Mouse (Mus musculus) forebrain, embryonic 12.5 days (tissue): ENCODE results near the gene Zp1. TPM values are rescaled to one million over a fixed set of nuclear protein-coding genes. Genes with fewer than 3 reads are reported as not detected.

Experiments used
- ATAC-seq: fragments of 200-750 bp; cut with Nextera tagmentation; 2 replicates; pipeline ENCODE4 v1.8.0; 2017; ENCODE audit warnings: moderate TSS enrichment; ENCODE audit not compliant: low FRiP score
- H3K27ac ChIP-seq: fragments of 300-500 bp; sonication (generic); 2 replicates; pipeline ENCODE4 v1.5.1; 2016; ENCODE audit warnings: mild to moderate bottlenecking
- H3K27me3 ChIP-seq: fragments of 300-500 bp; sonication (generic); 2 replicates; pipeline ENCODE4 v1.6.1; 2016; ENCODE audit warnings: mild to moderate bottlenecking
- H3K36me3 ChIP-seq: fragments of 300-500 bp; sonication (generic); replicated peaks from 2 replicates; pipeline ENCODE4 v1.6.1; 2016; ENCODE audit warnings: mild to moderate bottlenecking
- H3K4me1 ChIP-seq: fragments of 300-500 bp; sonication (generic); 2 replicates; pipeline ENCODE4 v1.6.1; 2016
- H3K4me2 ChIP-seq: fragments of 300-500 bp; sonication (generic); 2 replicates; pipeline ENCODE4 v1.6.1; 2016; ENCODE audit warnings: mild to moderate bottlenecking, moderate library complexity
- H3K4me3 ChIP-seq: fragments of 300-500 bp; sonication (generic); replicated peaks from 2 replicates; pipeline ENCODE4 v1.5.1; 2016; ENCODE audit warnings: mild to moderate bottlenecking
- H3K9ac ChIP-seq: fragments of 300-500 bp; sonication (generic); 2 replicates; pipeline ENCODE4 v1.6.1; 2016; ENCODE audit warnings: mild to moderate bottlenecking
- H3K9me3 ChIP-seq: fragments of 300-500 bp; sonication (generic); 2 replicates; pipeline ENCODE4 v1.6.1; 2016
- WGBS: fragments of 180-500 bp; shearing (Covaris S2); methylation state at CpG from one replicate; pipeline ENCODE4 v1.1.7; 2016; 5-methylcytosine and 5-hydroxymethylcytosine counted together
- polyA plus RNA-seq: library from polyadenylated mRNA; unstranded; fragments of >200 nt; fragmentation: Nextera tagmentation; extraction: Ambion mirVana; gene quantifications from 2 replicates; pipeline ENCODE4 v1.2.1, GENCODE M21; 2016

Gene Zp1
- polyA plus RNA-seq: not detected in 2 replicates

DNA sequence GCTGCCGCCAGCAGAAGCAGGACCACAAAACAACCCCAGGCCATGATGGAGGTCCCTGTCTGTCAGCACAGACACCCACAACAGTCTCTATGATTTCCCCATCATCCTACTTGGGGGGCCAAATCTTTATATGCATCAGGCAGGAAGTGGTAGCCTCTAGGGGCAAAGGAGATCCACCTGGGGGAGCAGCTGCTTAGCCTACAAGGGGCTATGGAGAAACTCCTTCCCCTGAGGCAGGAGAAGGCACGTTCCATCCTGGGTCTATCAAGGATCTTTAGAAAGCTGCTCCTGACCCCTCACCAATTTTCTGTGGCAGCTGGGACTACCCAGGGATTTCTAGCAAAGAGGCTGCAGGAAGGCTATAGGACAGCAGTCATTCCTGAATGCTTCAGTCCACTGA lies at the start of gene Zp1:
Gene Zp1 (minus strand): TSS at position 101 of the 400 bp plus-strand sequence.
- no peaks in the 10 kb centered on the region for H3K27me3 ChIP-seq
- H3K4me3 ChIP-seq: no peak within 1 kb of the TSS
- no peak within 1 kb of the TSS for H3K27ac ChIP-seq
- H3K36me3 ChIP-seq: no peaks in the 10 kb centered on the region
- no peaks in the 10 kb centered on the region for H3K9me3 ChIP-seq
- H3K9ac ChIP-seq: no peak within 1 kb of the TSS
- H3K4me1 ChIP-seq: no peaks in the 10 kb centered on the region
- no peak within 1 kb of the TSS for H3K4me2 ChIP-seq
- 70% methylated on average over 2 of the region's 2 CpGs for WGBS
- ATAC-seq: no peak

DNA sequence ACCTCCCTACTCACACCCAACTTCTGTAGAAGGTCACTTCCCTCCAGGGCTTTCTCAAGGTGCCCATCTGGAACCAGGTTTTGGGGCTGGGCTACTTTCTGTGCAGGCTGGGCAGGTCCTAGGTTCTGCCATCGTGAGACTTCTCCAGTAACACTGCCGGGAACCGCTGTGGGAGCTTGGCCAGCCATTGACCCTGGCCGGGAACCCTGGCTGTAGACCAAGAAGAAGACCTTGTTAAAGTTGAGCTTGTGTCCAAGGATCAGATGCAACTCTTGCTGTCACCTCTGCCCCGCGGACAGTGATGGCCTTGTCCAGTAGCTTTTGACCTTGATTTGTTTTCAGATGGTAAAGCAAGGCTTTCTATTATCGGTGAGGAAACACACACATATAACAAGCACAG lies 48.1 kb upstream of the Zp1 start:
- H3K4me1 ChIP-seq: no peaks in the 10 kb centered on the region
- no peak overlapping the region for H3K9ac ChIP-seq
- no peaks in the 10 kb centered on the region for H3K27me3 ChIP-seq
- no peak overlapping the region for H3K27ac ChIP-seq
- no peaks in the 10 kb centered on the region for H3K36me3 ChIP-seq
- ATAC-seq: no peak
- 0 out of 2 replicates have a peak, but pooled peaks cover 5% of the 10 kb centered on the region for H3K9me3 ChIP-seq
- 90% methylated on average over 7 of the region's 7 CpGs for WGBS
- no peak overlapping the region for H3K4me3 ChIP-seq
- no peak overlapping the region for H3K4me2 ChIP-seq

DNA sequence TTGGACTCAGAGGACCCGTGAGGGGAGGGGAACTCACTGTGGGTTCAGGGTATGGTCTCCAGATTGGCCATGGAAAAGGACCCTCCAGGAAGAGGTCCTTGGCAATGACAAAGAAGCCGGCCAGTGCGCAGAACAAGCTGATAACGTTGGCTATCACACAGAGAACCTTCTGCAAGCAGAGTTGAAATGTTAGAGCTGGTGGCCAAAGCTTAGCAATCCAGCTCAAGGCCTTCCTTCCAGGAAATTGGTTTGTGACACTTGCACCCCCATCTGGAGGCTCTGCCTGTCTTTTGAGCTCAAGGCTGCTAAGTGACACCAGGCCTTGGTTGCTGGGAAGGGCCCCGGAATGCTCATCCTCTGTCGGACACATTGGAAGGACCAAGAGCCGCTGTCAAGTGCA lies 45.3 kb upstream of the Zp1 start:
- Histone ChIP-seq H3K27me3 (0 out of 2 replicates have a peak, but pooled peaks cover 4% of the 10 kb centered on the region), H3K36me3 (no peaks in the 10 kb centered on the region), H3K27ac (no peak overlapping the region), H3K4me2 (no peak overlapping the region), H3K9ac (no peak overlapping the region), H3K4me1 (no peaks in the 10 kb centered on the region), H3K9me3 (0 out of 2 replicates have a peak, but pooled peaks cover 2% of the 10 kb centered on the region), H3K4me3 (no peak overlapping the region)
- 84% methylated on average over 7 of the region's 7 CpGs for WGBS
- no peak for ATAC-seq

DNA sequence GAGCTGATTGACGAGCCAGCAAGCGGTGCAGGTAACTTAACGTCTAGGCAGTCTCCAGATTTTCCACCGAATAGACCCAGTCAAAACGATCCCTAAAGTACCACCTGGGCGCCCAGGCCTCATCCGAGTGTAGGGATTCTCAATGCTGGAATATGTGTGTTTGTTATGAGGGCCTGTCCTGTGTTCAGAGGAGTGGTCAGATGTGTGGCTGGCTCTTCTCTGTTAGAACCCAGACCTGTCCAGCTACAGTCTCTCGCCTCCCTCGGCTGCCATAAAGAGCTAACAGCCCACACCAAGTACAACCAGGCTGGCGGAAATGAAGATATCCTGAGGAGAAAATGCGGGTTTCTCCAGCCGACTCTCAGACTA lies 39.5 kb upstream of the Zp1 start:
- Histone ChIP-seq H3K4me3 (no peak overlapping the region), H3K27ac (no peak overlapping the region), H3K9ac (no peak overlapping the region), H3K27me3 (0 out of 2 replicates have a peak, but pooled peaks cover 4% of the 10 kb centered on the region), H3K9me3 (no peaks in the 10 kb centered on the region), H3K36me3 (no peaks in the 10 kb centered on the region), H3K4me2 (no peak overlapping the region), H3K4me1 (peaks cover 4% of the 10 kb centered on the region)
- 45% methylated on average over 12 of the region's 12 CpGs for WGBS
- ATAC-seq: peak; percentile 36; the same call in 1 of the 2 replicates

DNA sequence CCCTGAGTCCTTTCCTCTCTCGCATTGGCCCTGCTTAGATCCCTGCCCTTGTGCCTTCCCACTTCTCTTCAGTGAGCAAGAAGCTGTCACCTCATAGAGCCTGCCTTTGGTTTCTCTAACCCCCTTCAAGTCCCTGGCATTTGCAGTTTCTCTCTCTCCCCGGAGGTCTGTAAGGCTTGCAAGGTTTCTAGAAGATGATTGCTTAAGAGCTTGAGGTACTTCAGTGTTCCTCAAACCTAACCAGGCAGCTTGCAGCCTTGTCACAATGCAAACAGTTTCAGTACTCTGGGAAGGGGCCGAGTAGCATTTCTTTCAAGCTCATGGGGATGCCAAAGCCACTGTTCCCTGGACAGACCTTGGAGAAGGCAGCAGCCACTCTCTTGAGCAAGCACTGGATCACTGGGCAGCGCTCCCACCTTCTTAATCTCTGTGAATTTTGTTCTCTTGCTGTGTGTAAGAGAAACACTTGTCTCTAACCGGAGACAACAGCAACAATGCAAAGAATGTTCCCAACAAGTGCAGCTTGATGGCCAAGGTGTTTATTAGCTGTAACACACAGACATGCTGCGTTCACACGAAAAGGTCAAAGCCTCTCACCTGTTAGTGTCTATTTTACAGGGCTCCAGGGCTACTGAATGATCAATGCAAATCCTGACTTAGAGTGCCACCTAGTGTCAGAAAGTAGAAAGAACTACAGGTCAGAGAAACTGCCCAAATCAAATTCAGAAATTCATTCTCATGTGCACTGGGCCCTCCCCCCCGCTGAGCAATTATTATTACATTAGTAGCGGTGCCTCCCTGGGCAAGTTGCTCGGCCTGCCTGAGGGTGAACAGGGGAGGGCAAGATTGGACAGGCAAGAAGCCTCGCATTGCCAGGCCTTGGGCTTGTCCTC lies 38.9 kb upstream of the Zp1 start:
- WGBS: 36% methylated on average over 11 of the region's 11 CpGs

DNA sequence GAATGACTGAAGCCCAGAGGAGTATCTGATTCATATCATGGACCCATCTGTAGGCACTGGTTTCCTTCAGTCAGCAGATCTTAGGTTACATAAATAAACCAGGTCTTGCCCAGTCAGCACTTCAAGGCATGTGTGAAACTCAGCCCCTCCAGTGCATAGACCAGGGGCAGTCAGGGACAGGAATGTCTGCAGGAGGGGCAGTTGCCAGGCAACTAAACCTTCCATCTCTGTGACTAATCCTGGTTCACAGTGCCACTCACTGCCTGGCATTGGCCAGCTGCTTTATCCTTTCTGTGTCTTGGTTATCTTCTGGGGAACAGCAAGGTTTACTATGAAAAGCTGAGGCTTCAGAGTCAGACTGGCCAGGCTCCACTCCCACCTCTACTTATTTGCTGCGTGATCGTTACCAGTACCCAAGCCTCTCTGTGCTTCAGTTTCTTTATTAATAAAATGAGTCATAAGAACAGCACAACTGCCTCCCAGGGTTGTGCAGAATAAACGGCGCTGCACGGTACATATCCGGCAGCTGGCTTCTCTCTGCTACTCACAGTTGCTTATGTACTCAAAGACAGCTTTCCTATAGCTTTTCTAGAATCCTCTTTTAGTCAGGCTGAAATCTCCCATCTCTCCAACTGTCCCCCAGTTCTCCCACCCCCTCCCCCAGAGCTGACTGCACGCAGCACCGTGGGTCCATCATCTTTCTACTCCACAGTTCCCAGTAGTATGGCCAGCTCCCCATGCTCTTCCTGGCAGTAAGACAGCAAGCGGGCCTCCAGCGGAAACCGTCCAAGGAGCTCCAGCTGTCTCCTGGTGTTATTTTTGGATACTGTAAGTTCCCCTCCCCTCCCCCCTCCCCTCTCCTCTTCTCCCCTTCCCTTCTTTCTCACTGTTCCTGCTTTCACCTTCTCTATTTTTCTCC lies 31.8 kb upstream of the Zp1 start:
- no peak for ATAC-seq
- no peaks in the 10 kb centered on the region for H3K36me3 ChIP-seq
- no peaks in the 10 kb centered on the region; the same call in 1 of the 2 replicates for H3K27me3 ChIP-seq
- H3K4me1 ChIP-seq: peaks cover 17% of the 10 kb centered on the region
- no peak overlapping the region for H3K27ac ChIP-seq
- no peaks in the 10 kb centered on the region for H3K9me3 ChIP-seq
- no peak overlapping the region for H3K9ac ChIP-seq
- H3K4me3 ChIP-seq: no peak overlapping the region
- no peak overlapping the region for H3K4me2 ChIP-seq
- WGBS: 78% methylated on average over 11 of the region's 11 CpGs

More for the DNA sequence above, 38.9 kb upstream of the Zp1 start:
- ATAC-seq: peak; percentile 44; the same call in 1 of the 2 replicates
- H3K36me3 ChIP-seq: no peaks in the 10 kb centered on the region
- 0 out of 2 replicates have a peak, but pooled peaks cover 4% of the 10 kb centered on the region for H3K27me3 ChIP-seq
- H3K27ac ChIP-seq: no peak overlapping the region
- H3K9me3 ChIP-seq: no peaks in the 10 kb centered on the region
- no peak overlapping the region for H3K9ac ChIP-seq
- no peak overlapping the region for H3K4me3 ChIP-seq
- H3K4me2 ChIP-seq: no peak overlapping the region
- H3K4me1 ChIP-seq: peaks cover 4% of the 10 kb centered on the region

DNA sequence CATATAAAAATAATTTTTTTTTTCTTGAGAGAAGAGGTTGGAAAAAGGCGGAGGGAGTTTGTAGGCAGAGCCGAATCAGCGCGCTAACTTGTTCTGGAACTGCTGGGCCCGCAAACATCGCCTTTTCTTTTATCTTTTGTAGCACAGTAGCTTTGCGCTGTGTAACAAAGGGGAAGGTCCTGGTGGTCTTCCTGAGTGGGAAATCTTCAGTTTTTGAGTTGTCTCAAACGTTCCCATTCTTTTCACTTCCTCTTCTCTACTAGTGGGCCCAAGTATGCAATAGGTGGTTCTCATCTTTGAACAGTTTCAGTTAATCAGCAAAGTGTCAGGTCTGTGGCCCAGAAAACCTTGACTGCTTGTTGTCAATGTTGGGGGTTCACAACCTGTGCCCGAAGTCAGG lies 29.1 kb upstream of the Zp1 start:
- Histone ChIP-seq H3K4me1 (peaks cover 28% of the 10 kb centered on the region), H3K4me3 (peak overlapping the region; percentile 65), H3K27me3 (no peaks in the 10 kb centered on the region; the same call in 1 of the 2 replicates), H3K9me3 (no peaks in the 10 kb centered on the region), H3K9ac (peak overlapping the region; percentile 53), H3K27ac (0 out of 2 replicates have a peak overlapping the region, but pooled peaks have one; percentile 33), H3K4me2 (peak overlapping the region; percentile 100), H3K36me3 (peaks cover 17% of the 10 kb centered on the region)
- ATAC-seq: no peak; the same call in 1 of the 2 replicates
- WGBS: 29% methylated on average over 9 of the region's 9 CpGs

DNA sequence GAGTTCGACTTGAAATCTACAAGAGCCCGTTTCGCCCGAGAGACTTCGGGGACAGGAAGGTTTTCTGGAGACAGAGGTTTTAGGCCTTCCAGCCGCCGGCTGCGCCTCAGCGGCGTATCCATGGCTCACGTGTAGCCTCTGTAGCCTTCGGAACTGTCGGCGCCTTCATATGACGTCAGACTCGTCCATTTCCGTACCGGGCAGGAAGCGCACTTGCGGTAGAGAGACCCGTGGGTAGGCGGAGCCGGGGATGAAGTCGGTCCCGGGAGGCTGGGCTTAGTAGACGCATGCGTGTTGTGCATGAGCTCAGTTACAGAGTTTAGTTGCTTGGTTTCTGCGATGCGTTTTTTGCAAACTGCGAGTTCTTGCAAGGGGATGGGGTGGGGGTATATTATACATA lies 28.7 kb upstream of the Zp1 start, which contains the start of gene Ccdc86:
Gene Ccdc86 (minus strand): TSS at position 155 of the 400 bp plus-strand sequence.
- peak within 1 kb of the TSS; percentile 65 for H3K4me3 ChIP-seq
- H3K27ac ChIP-seq: 0 out of 2 replicates have a peak within 1 kb of the TSS, but pooled peaks have one; percentile 33
- H3K9ac ChIP-seq: peak within 1 kb of the TSS; percentile 74
- no peaks in the 10 kb centered on the region; the same call in 1 of the 2 replicates for H3K27me3 ChIP-seq
- WGBS: 0% methylated on average over 30 of the region's 30 CpGs
- H3K36me3 ChIP-seq: peaks cover 21% of the 10 kb centered on the region
- H3K9me3 ChIP-seq: no peaks in the 10 kb centered on the region
- peaks cover 28% of the 10 kb centered on the region for H3K4me1 ChIP-seq
- H3K4me2 ChIP-seq: peak within 1 kb of the TSS; percentile 100
- ATAC-seq: peak; percentile 99

DNA sequence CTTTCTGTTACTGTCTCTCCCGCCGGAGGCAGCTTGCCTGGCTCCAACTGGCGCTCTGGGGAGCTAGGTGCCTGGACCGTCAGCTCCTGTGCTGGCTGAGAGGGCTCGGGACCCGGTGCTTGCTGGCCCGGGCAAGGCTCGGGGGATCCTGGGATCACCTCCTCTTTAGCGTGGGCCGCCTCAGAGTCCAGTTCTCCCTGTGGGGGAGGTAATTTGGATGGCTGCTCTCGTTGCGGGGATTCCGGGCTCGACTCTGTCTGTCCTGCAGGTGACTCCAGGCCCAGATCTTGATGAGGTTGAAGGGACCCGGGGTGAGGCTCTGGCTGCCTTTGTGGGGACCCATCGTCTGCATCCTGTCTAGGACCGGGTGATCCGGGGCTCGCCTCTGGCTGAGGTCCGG lies 28.0 kb upstream of the Zp1 start:
- Histone ChIP-seq H3K4me1 (peaks cover 28% of the 10 kb centered on the region), H3K4me2 (peak overlapping the region; percentile 100), H3K27me3 (no peaks in the 10 kb centered on the region; the same call in 1 of the 2 replicates), H3K4me3 (peak overlapping the region; percentile 65), H3K9ac (peak overlapping the region; percentile 74), H3K27ac (no peak overlapping the region), H3K36me3 (peaks cover 28% of the 10 kb centered on the region), H3K9me3 (no peaks in the 10 kb centered on the region)
- under 1% methylated on average over 20 of the region's 20 CpGs for WGBS
- no peak for ATAC-seq

DNA sequence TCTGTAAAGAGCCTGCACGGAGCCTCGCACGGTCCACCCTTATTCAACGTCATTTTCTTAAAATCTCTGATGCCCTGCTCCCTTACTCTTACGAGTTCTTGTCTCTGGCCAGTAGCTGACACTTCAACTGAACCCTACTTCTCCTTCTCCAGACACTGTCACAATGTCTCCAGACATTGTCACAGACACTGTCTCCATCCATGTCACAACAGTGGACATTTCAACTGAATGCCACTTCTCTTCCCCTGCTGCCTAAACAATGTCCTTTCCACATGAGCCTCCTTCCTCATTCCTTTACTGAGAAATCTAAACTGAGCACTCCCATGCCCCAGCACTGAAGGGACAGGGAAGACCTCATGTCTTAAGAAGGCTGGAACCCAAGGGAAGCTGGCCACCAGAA lies 26.8 kb upstream of the Zp1 start:
- no peak for ATAC-seq
- Histone ChIP-seq H3K27me3 (no peaks in the 10 kb centered on the region; the same call in 1 of the 2 replicates), H3K4me2 (peak overlapping the region; percentile 100), H3K27ac (no peak overlapping the region), H3K36me3 (peaks cover 39% of the 10 kb centered on the region), H3K9me3 (no peaks in the 10 kb centered on the region), H3K4me1 (peaks cover 28% of the 10 kb centered on the region), H3K9ac (0 out of 2 replicates have a peak overlapping the region, but pooled peaks have one; percentile 74), H3K4me3 (peak overlapping the region; percentile 65)
- 90% methylated on average over 5 of the region's 5 CpGs for WGBS

DNA sequence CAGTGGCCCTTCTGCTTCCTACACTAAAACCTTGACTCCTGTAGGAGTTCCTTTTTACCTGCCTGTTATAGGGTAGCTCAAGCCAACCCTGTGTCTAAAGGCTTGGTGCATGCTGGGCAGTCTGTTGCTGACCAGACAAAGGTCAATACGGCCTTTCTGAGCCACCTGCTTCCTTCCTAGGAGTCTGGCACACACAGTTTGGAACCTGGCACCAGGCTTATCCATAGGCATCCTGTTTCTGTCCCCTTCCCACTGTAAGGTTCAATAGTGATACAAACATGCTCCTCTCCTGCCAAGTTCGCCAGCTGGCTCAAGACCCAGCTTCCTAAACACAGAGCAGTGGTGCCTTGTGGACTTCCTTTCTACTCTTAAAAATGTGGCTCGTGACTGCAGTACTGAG lies 26.1 kb upstream of the Zp1 start:
- ATAC-seq: no peak
- Histone ChIP-seq H3K4me2 (peak overlapping the region; percentile 100), H3K27ac (no peak overlapping the region), H3K9me3 (no peaks in the 10 kb centered on the region), H3K4me3 (peak overlapping the region; percentile 65; the same call in 1 of the 2 replicates), H3K9ac (no peak overlapping the region), H3K36me3 (peaks cover 46% of the 10 kb centered on the region), H3K27me3 (no peaks in the 10 kb centered on the region; the same call in 1 of the 2 replicates), H3K4me1 (peaks cover 28% of the 10 kb centered on the region)
- 84% methylated on average over 3 of the region's 3 CpGs for WGBS
